Mouse (Mus musculus): ENCODE data around the gene Lamtor3. TPM values are rescaled to one million over a fixed set of nuclear protein-coding genes. Genes with fewer than 3 reads are reported as not detected.
"Not testable (repeated sequence)": the region's sequence is repeated elsewhere in the genome, so short reads cannot be mapped to it uniquely, and the experiment has no call there.

Lamtor3 gene
- total RNA-seq, 2 experiments from 2014 or later, result 45.9 to 53.1 TPM

- intact Hi-C loops (cut with DNase I), result no loop called here
- no peak for DNase-seq
- Histone ChIP-seq H3K27ac (no peak overlapping the region), H3K4me3 (no peak overlapping the region)
- no peak for TF ChIP-seq CTCF (IDR thresholded peaks at IDR 0.05)
Observed at GRCm38 (mm10) chr3:137954256-137954916, 36.1 kb downstream of the Lamtor3 start.

DNA sequence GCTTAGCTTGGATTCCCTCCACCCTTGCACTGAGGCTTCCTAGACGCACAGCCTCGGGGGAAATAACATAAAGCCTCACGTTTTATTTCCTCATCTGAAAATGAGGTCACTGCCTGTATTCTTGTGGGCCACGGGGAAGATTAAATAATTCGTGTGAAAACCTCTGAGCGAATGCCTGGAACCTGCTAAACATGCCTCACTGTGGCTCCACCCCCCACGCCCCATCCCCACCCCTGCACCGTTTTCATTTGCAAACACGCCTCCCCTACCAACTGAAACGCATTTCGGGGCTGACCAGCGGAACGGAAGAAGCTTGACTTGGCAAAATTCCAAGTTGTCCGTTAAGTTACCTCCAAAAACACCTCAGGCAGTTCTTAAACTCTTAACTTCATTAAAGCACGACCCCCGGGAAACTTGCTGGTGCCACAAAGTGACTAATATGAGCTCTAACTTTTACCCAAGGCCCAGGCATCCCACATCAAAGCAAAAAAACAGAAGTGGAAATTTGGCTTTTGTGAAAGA is 37.3 kb downstream of the Lamtor3 start:
- H3K27ac ChIP-seq, result no peak overlapping the region
- TF ChIP-seq CTCF (IDR thresholded peaks at IDR 0.05), result no peak
- H3K4me3 ChIP-seq, result peak overlapping the region; percentile 19; the same call in 1 of the 2 replicates
- no peak for DNase-seq
- intact Hi-C loops (cut with DNase I), result no loop called here

DNA sequence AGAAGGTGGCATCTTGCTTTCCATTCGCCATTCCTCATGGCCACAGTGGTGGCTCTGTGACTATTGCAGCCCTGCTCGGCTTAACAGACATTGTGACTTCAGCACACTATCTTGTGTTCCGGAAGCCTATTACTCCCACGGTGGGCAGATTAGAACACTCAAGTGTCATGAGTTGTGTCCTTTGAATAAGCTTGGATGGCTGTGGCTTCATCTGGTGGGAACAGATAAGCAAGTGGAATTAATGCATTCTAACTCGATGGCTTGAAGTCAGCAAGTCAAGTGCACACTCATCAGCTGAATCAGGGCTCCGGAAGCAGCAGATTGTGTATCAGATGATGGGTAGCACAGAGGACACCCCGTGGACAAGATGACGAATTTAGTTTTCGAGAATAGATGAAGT is 39.6 kb downstream of the Lamtor3 start:
- no peak for TF ChIP-seq CTCF (IDR thresholded peaks at IDR 0.05)
- intact Hi-C loops (cut with DNase I), result no loop called here
- DNase-seq, result no peak
- no peak overlapping the region for H3K4me3 ChIP-seq
- no peak overlapping the region for H3K27ac ChIP-seq

GRCm38 (mm10) chr3:137958352-137958751 is 40.0 kb downstream of the Lamtor3 start:
- no peak for DNase-seq
- intact Hi-C loops (cut with DNase I), result no loop called here
- Histone ChIP-seq H3K4me3 (no peak overlapping the region), H3K27ac (no peak overlapping the region)
- no peak for TF ChIP-seq CTCF (IDR thresholded peaks at IDR 0.05)

- Histone ChIP-seq H3K27ac (no peak overlapping the region), H3K4me3 (no peak overlapping the region)
- no peak for TF ChIP-seq CTCF (IDR thresholded peaks at IDR 0.05)
- no peak for DNase-seq
- intact Hi-C loops (cut with DNase I), result no loop called here
Observed at GRCm38 (mm10) chr3:137959456-137959855, 41.1 kb downstream of the Lamtor3 start.

GRCm38 (mm10) chr3:137961736-137962385 is 43.6 kb downstream of the Lamtor3 start:
- intact Hi-C loops (cut with DNase I), result no loop called here
- no peak for TF ChIP-seq CTCF (IDR thresholded peaks at IDR 0.05)
- DNase-seq, result no peak
- Histone ChIP-seq H3K4me3 (no peak overlapping the region), H3K27ac (peak overlapping the region; percentile 70)

DNA sequence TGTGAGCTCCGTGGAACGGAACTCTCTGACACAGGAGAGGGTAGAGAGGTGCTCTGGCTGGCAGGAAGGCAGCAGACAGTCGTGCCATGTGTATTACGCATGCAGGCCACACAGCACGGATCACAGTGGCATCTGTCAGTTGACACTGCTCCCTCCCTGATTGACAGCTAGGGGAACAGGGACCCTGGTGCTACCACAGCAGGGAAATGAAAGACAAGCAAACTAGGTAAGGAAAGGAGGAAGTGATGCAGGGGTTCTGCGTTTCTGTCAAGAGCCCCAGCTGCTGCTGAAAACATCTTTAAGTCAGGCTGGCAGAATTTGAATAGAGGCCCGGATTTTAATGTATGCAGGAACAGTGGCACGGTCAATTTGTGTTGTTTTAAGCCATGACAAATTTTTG is 45.2 kb downstream of the Lamtor3 start:
- no peak for TF ChIP-seq CTCF (IDR thresholded peaks at IDR 0.05)
- Histone ChIP-seq H3K4me3 (no peak overlapping the region), H3K27ac (peak overlapping the region; percentile 70)
- intact Hi-C loops (cut with DNase I), result no loop called here
- peak; percentile 43 for DNase-seq

GRCm38 (mm10) chr3:137964014-137964413 is 45.7 kb downstream of the Lamtor3 start:
- H3K4me3 ChIP-seq; H3K27ac ChIP-seq; intact Hi-C loops (cut with DNase I); DNase-seq: not testable (repeated sequence)

- DNase-seq, result no peak
- no peak overlapping the region for H3K4me3 ChIP-seq
- intact Hi-C loops (cut with DNase I), result no loop called here
- no peak overlapping the region for H3K27ac ChIP-seq
- no peak for TF ChIP-seq CTCF (IDR thresholded peaks at IDR 0.05)
Observed at GRCm38 (mm10) chr3:137968105-137968819, 50.0 kb downstream of the Lamtor3 start.

DNA sequence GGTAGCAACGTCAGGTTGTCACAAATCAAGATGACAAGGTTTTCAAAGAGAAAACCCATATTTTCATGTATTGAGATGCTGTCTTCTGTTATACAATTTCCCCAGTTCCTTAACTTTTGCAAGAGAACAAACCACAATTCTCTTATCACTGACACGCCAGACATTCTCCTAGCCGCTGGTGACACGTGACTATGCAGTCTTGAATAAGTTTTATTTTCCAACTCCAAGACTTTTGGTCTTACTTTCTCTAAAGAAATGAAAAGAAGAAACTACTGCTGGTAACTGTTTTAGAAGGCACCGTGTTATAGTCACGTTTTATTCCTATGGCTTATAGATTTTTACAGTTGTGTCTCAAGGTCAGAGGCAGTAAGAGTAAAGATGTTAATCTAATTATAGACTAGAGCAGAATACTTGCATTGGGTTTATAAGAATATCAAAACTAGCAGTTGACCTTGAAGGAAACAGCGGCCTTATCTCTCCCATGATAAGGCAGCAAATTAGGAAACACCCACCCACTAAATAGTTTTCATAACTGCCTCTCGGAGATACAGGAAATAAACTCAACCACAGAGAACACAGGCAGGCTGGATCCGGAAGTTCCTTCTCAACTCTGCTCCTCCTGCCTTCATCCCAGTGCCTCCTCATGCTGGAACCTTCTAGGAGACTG is 50.6 kb downstream of the Lamtor3 start:
- no peak overlapping the region for H3K27ac ChIP-seq
- intact Hi-C loops (cut with DNase I), result no loop called here

DNA sequence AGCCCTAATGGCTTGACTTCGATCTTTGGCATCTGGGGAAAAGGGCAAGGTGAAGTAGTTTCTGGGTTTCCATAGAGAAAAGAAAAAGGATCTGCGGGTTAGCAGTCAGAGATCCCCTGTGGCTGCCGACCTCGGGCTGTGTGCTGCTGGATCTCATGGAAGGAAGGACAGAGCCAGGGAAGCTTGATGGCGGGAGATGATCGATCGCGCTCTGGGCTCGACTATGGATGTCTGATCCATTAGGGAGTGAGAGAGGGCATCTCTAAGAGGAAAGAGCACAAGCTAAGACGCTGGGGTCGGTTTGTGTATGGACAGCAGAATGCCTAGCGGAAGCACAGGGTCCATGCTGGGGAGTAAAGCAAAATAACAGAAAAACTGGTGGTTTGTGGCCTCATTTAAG is 51.6 kb downstream of the Lamtor3 start:
- Histone ChIP-seq H3K4me3 (peak overlapping the region; percentile 26; the same call in 1 of the 2 replicates), H3K27ac (no peak overlapping the region)
- no peak for DNase-seq
- intact Hi-C loops (cut with DNase I), result no loop called here
- no peak for TF ChIP-seq CTCF (IDR thresholded peaks at IDR 0.05)

More for the DNA sequence above, 50.6 kb downstream of the Lamtor3 start:
- DNase-seq, result no peak
- no peak overlapping the region for H3K4me3 ChIP-seq
- no peak for TF ChIP-seq CTCF (IDR thresholded peaks at IDR 0.05)

DNA sequence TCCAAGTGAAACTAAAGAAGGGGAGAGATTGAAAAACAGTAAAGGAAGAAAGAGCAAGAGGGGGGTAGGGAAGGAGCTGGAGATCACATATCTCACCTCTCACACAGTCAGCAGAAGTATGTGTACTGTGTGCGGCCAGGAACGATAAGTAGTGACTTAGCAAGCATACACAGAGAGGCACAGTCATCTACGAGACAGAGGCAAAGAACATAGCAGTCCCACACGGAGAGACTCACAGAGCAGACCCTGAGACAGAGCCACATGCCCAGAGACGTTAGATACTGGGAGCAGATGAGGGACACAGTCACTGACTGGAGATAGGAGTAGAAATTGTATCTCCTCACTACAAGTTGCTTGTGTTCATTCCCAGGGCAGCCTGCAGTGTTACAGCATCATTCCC is 53.9 kb downstream of the Lamtor3 start:
- no peak for DNase-seq
- intact Hi-C loops (cut with DNase I), result no loop called here
- Histone ChIP-seq H3K27ac (no peak overlapping the region), H3K4me3 (no peak overlapping the region)
- TF ChIP-seq CTCF (IDR thresholded peaks at IDR 0.05), result no peak

Data from gastrocnemius, adult 2 months (tissue).